Mouse (Mus musculus) hindbrain, postnatal 0 days (tissue): Measurements from ENCODE around the gene Tprn. TPM values are rescaled to one million over a fixed set of nuclear protein-coding genes. Genes with fewer than 3 reads are reported as not detected.

Experiments
- ATAC-seq: fragments of 200-750 bp; cut with Nextera tagmentation; 2 replicates; pipeline ENCODE4 v1.8.0; 2017; ENCODE audit warnings: mild to moderate bottlenecking, moderate TSS enrichment, moderate library complexity
- DNase-seq: peaks from one replicate; pipeline ENCODE4 v3.0.0-alpha.2; 2015; ENCODE audit warnings: low spot score
- H3K27ac ChIP-seq: fragments of 300-500 bp; sonication (generic); 2 replicates; pipeline ENCODE4 v1.5.1; 2014; ENCODE audit warnings: mild to moderate bottlenecking
- H3K27me3 ChIP-seq: fragments of 300-500 bp; sonication (generic); 2 replicates; pipeline ENCODE4 v1.6.1; 2014; ENCODE audit warnings: low read length, mixed read lengths; ENCODE audit not compliant: insufficient read depth
- H3K36me3 ChIP-seq: fragments of 300-500 bp; sonication (generic); 2 replicates; pipeline ENCODE4 v1.6.1; 2014; ENCODE audit warnings: low read length, mixed read lengths; ENCODE audit not compliant: insufficient read depth
- H3K4me1 ChIP-seq: fragments of 300-500 bp; sonication (generic); 2 replicates; pipeline ENCODE4 v1.6.1; 2014; ENCODE audit warnings: antibody characterized with exemption, low read length, mixed read lengths; ENCODE audit not compliant: insufficient read depth
- H3K4me2 ChIP-seq: fragments of 300-500 bp; sonication (generic); 2 replicates; pipeline ENCODE4 v1.6.1; 2014; ENCODE audit warnings: low read depth, mild to moderate bottlenecking, low read length, moderate library complexity, mixed read lengths
- H3K4me3 ChIP-seq: fragments of 300-500 bp; sonication (generic); 2 replicates; pipeline ENCODE4 v1.5.1; 2014; ENCODE audit warnings: low read length
- H3K9ac ChIP-seq: fragments of 300-500 bp; sonication (generic); replicated peaks from 2 replicates; pipeline ENCODE4 v1.6.1; 2014; ENCODE audit warnings: mild to moderate bottlenecking, low read length, moderate library complexity, mixed read lengths
- H3K9me3 ChIP-seq: fragments of 300-500 bp; sonication (generic); 2 replicates; pipeline ENCODE4 v1.6.1; 2016; ENCODE audit warnings: low read length, mixed read lengths
- CTCF ChIP-seq: IDR thresholded peaks from 2 replicates; pipeline ENCODE4 v1.5.1; 2016; ENCODE audit warnings: antibody characterized with exemption, control low read depth, low read depth
- WGBS: fragments of 180-500 bp; shearing (Covaris S2); extraction: QIAGEN DNeasy Blood & Tissue Kit; methylation state at CpG from one replicate; pipeline ENCODE4 v1.1.7; 2014; 5-methylcytosine and 5-hydroxymethylcytosine counted together
- polyA plus RNA-seq: library from polyadenylated mRNA; unstranded; fragments of >200 nt; fragmentation: Nextera tagmentation; extraction: Ambion mirVana; gene quantifications from 2 replicates; pipeline ENCODE4 v1.2.1, GENCODE M21; 2015
- total RNA-seq: library from RNA; depleted of rRNA; stranded (reverse); fragments of >200 nt; gene quantifications from 2 replicates; pipeline ENCODE4 v1.2.3, GENCODE M21; 2014

Tprn gene
- total and polyA plus RNA-seq, 2 experiments from 2014 or later, result 30.0 to 45.6 TPM

DNA sequence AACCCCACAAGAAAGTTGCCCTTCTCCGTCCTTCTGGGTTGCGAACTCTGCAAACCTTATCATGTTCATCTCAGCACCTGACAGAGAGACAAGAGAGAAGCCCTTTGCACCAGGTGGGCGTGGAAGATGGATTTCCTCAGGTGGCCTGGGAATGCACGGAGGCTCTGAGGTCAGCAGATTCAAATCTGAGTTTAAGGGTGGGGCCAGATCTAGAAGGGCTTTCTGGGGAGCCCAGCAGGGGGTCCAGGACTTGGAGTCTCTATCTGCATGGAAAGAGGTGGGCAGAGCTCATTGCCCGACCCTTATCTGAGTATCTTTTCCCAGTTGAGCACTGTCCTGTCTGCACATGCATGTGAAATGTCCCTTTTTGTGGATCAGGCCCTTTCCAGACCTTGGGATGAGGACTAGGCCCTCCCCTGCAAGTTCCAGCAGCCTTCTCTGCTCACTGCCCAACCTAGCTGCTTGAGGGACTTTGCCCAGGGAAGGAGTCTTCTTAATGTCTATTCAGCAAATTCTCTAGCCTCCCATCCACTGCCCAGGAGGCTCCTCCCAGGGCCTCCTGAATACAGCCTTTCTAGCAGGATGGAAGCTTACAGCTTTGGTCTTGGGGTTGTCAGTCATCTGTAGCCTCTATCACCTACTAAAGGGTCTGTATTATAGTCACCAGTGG is 27.7 kb upstream of the Tprn start:
- Histone ChIP-seq H3K27me3 (no peaks in the 10 kb centered on the region), H3K36me3 (no peaks in the 10 kb centered on the region), H3K4me2 (no peak overlapping the region), H3K27ac (no peak overlapping the region), H3K4me3 (no peak overlapping the region), H3K9me3 (no peaks in the 10 kb centered on the region), H3K4me1 (no peaks in the 10 kb centered on the region), H3K9ac (no peak overlapping the region)
- DNase-seq, result no peak
- WGBS, result 84% methylated on average over 5 of the region's 5 CpGs
- no peak for ATAC-seq
- no peak for TF ChIP-seq CTCF

GRCm38 (mm10) chr2:25236614-25237013 is 25.8 kb upstream of the Tprn start, which contains the start of gene Rnf224:
Rnf224 (minus strand) TSS chr2:25236787.
- 36% methylated on average over 8 of the region's 8 CpGs for WGBS
- Histone ChIP-seq H3K4me3 (no peak within 1 kb of the TSS), H3K4me2 (no peak within 1 kb of the TSS), H3K4me1 (peaks cover 7% of the 10 kb centered on the region), H3K9me3 (no peaks in the 10 kb centered on the region), H3K27me3 (no peaks in the 10 kb centered on the region), H3K9ac (no peak within 1 kb of the TSS), H3K27ac (no peak within 1 kb of the TSS), H3K36me3 (no peaks in the 10 kb centered on the region)
- DNase-seq, result no peak
- no peak for TF ChIP-seq CTCF
- no peak for ATAC-seq

- no peak overlapping the region for H3K27ac ChIP-seq
- 72% methylated on average over 4 of the region's 4 CpGs for WGBS
Measured at GRCm38 (mm10) chr2:25237522-25237921, 24.9 kb upstream of the Tprn start.

DNA sequence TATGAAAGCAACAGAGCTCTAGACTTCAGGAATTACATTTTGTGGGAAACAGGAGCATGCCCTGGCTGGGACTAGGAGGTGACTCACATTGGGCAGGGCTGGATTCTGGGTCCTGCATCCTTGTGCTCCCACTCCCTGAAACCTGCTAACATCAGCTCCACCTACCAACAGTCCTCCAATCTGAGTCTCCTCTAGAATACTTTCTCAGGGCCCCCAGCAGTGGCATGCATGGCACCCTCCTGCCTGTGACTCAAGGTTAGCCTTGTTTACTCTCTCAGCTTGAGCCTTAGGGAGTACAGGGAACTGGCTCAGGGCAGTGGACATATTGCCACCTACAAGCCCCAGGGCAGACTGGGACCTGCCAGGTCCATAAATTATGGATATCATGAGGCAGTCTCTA is 24.3 kb upstream of the Tprn start:
- DNase-seq, result no peak
- Histone ChIP-seq H3K4me2 (no peak overlapping the region), H3K36me3 (no peaks in the 10 kb centered on the region), H3K4me3 (no peak overlapping the region), H3K27me3 (no peaks in the 10 kb centered on the region), H3K4me1 (peaks cover 12% of the 10 kb centered on the region), H3K27ac (no peak overlapping the region), H3K9me3 (no peaks in the 10 kb centered on the region), H3K9ac (no peak overlapping the region)
- no peak for TF ChIP-seq CTCF
- ATAC-seq, result no peak

More at GRCm38 (mm10) chr2:25237522-25237921, 24.9 kb upstream of the Tprn start:
- Histone ChIP-seq H3K4me3 (no peak overlapping the region), H3K9me3 (no peaks in the 10 kb centered on the region), H3K27me3 (no peaks in the 10 kb centered on the region), H3K36me3 (no peaks in the 10 kb centered on the region), H3K9ac (no peak overlapping the region), H3K4me2 (no peak overlapping the region), H3K4me1 (peaks cover 12% of the 10 kb centered on the region)
- TF ChIP-seq CTCF, result no peak
- DNase-seq, result no peak
- no peak for ATAC-seq

DNA sequence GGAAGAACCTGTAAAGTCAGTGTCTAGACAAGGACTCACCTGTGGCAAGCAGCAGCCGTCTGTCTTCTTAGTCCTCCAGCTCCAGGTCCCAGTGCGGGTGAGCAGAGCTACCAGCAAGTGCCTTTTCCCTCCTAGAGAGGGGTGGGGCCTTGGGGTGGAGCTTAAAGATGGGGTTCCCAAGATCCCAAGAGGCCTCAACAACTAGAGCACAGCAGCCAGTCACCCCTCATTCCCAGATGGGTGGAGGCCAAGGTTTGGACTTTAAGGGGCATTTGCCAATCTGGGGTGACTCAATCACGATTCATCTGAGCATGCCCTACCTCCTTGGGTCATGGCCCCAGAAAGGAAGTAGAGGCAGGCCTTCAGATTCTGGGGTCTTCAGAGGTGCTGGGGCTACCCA is 22.7 kb upstream of the Tprn start:
- TF ChIP-seq CTCF, result no peak
- no peaks in the 10 kb centered on the region for H3K9me3 ChIP-seq
- ATAC-seq (no peak), DNase-seq (no peak)
- H3K27ac ChIP-seq, result no peak overlapping the region
- peaks cover 5% of the 10 kb centered on the region; the same call in 1 of the 2 replicates for H3K36me3 ChIP-seq
- no peaks in the 10 kb centered on the region for H3K27me3 ChIP-seq
- WGBS, result 88% methylated on average over 3 of the region's 3 CpGs
- H3K9ac ChIP-seq, result no peak overlapping the region
- no peak overlapping the region for H3K4me3 ChIP-seq
- peaks cover 12% of the 10 kb centered on the region for H3K4me1 ChIP-seq
- no peak overlapping the region for H3K4me2 ChIP-seq

DNA sequence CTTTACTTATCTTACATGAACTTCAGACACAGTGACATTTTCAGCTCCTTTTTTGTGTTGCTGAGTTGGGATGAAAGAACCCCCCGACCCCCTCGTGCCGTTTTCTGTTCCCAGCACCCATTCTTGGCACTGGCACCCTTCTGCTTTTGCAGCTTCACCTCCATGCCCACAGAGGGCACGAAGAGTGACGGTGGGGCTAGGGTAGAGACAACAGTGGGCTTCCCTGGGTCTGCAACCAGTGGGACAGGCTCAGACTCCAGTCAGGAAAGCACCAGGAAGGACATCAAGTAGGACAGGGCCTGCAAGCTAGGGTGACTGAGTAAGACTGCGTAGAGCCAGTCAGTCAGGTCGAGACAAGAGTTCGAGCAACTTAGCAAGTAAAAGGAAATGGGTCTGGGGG is 22.1 kb upstream of the Tprn start:
- Histone ChIP-seq H3K36me3 (peaks cover 5% of the 10 kb centered on the region; the same call in 1 of the 2 replicates), H3K4me1 (peaks cover 12% of the 10 kb centered on the region), H3K9ac (no peak overlapping the region), H3K27ac (peak overlapping the region; percentile 80), H3K4me3 (peak overlapping the region; percentile 56; the same call in 1 of the 2 replicates), H3K27me3 (no peaks in the 10 kb centered on the region), H3K9me3 (no peaks in the 10 kb centered on the region), H3K4me2 (peak overlapping the region; percentile 88)
- WGBS, result 52% methylated on average over 8 of the region's 8 CpGs
- no peak for DNase-seq
- ATAC-seq, result 0 out of 2 replicates have a peak, but pooled peaks have one; percentile 1
- TF ChIP-seq CTCF, result no peak

DNA sequence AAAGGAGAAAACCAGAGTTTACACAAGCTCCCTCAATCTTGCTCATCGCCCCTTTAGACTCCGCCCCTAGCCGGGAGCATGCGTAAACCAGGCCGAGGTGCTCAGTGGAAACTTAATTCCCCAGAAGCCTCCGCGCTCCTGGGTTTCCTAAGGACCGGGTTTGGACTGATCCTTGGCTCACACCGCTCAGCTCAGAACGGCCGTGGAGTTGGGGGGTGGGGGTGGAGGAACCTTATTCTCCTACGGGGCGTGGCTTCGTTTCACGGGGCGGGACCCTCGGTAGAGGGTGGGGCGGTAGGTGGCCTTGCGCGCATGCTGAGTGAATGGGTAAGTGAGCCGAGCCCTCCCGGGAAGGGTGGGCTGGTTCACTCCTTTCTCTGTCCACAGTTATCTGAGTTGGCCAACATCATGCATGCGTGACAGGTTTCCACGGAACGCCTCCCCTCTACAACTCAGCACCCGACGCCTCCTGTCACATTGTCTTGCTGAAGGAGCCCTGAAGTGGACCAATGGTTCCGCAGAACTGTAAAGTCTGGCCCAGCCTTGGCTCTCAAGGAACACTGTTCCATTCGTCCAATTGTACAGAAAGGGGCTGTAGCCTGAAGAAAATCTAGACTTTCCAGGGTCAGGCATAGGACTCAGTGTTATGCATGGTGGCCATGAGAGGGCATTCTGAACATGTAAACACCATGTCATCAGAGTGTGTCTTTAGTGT is 21.5 kb upstream of the Tprn start:
- DNase-seq, result peak; percentile 87
- H3K27ac ChIP-seq, result peak overlapping the region; percentile 80
- no peaks in the 10 kb centered on the region for H3K9me3 ChIP-seq
- H3K27me3 ChIP-seq, result no peaks in the 10 kb centered on the region
- ATAC-seq, result peak; percentile 73
- under 1% methylated on average over 29 of the region's 29 CpGs for WGBS
- H3K36me3 ChIP-seq, result peaks cover 5% of the 10 kb centered on the region; the same call in 1 of the 2 replicates
- peak overlapping the region; percentile 73; the same call in 1 of the 2 replicates for H3K9ac ChIP-seq
- no peak; the same call in 1 of the 2 replicates for TF ChIP-seq CTCF
- peak overlapping the region; percentile 88 for H3K4me2 ChIP-seq
- H3K4me3 ChIP-seq, result peak overlapping the region; percentile 56
- peaks cover 12% of the 10 kb centered on the region for H3K4me1 ChIP-seq
